Mouse (Mus musculus): Measurements from ENCODE around the gene Ddx31. TPM values are rescaled to one million over a fixed set of nuclear protein-coding genes. Genes with fewer than 3 reads are reported as not detected.

The Ddx31 gene
- polyA plus RNA-seq, 1 experiment from 2014 or later, result 4.2 TPM

GRCm38 (mm10) chr2:28882047-28882446 is 41.8 kb downstream of the Ddx31 start:
- no peaks in the 10 kb centered on the region for H3K9me3 ChIP-seq (ENCODE audit: low read length)
- no peaks in the 10 kb centered on the region for H3K4me1 ChIP-seq (ENCODE audit: insufficient read depth)
- H3K27me3 ChIP-seq (ENCODE audit: insufficient read depth, low read length), result no peaks in the 10 kb centered on the region
- H3K36me3 ChIP-seq (replicated peaks; ENCODE audit: insufficient read depth, low read length), result peaks cover 31% of the 10 kb centered on the region
- DNase-seq (no peak), ATAC-seq (no peak)
- H3K9ac ChIP-seq (replicated peaks), result no peak overlapping the region
- H3K27ac ChIP-seq (ENCODE audit: low read depth), result no peak overlapping the region
- no peak overlapping the region for H3K4me3 ChIP-seq (ENCODE audit: low read depth, low read length)
- 87% methylated on average over 3 of the region's 3 CpGs for WGBS (ENCODE audit: insufficient replicate concordance)
- no peak overlapping the region for H3K4me2 ChIP-seq (ENCODE audit: low read depth, low read length)
- TF ChIP-seq CTCF (IDR thresholded peaks at IDR 0.05; ENCODE audit: low read depth) (no peak), EP300 (IDR thresholded peaks at IDR 0.05; ENCODE audit: low read depth) (no peak)

DNA sequence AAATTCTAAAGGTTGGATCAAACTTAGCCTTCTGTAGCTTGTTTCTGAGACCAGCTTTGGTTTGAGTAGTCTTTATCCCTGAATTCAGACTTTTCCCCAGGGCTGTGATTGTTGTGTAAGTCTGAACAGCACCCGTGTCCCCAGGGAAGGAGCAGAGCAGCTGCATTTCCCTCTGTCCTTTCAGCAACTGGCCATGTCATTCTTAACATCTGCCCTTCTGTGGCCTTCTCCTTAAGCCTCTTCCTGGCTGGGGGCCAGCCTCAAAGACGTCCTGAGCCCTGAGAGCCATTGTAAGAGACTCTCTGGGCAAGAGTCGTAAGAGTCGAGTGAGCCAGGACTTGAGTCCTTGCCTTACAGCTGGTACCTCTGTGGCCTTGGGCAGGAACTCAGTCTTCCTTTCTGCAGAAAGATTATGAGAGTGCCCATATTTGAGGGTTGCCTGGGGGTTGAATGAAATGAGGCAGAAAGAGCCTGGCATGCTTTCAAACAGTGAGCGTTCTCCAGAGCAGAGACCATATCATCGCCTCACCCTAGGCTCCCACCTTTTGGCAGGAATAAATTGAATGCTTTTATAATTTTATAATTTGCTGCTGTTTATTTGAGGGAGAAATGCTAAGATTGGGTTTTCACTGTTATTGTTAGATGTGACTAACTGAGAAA is 42.8 kb downstream of the Ddx31 start:
- Histone ChIP-seq H3K4me1 (ENCODE audit: insufficient read depth) (no peaks in the 10 kb centered on the region), H3K4me3 (ENCODE audit: low read depth, low read length) (no peak overlapping the region), H3K4me2 (ENCODE audit: low read depth, low read length) (no peak overlapping the region), H3K27me3 (ENCODE audit: insufficient read depth, low read length) (no peaks in the 10 kb centered on the region), H3K9me3 (ENCODE audit: low read length) (no peaks in the 10 kb centered on the region), H3K36me3 (replicated peaks; ENCODE audit: insufficient read depth, low read length) (peaks cover 32% of the 10 kb centered on the region), H3K27ac (ENCODE audit: low read depth) (no peak overlapping the region), H3K9ac (replicated peaks) (no peak overlapping the region)
- no peak for TF ChIP-seq CTCF (IDR thresholded peaks at IDR 0.05; ENCODE audit: low read depth)
- TF ChIP-seq EP300 (IDR thresholded peaks at IDR 0.05; ENCODE audit: low read depth), result no peak
- WGBS (ENCODE audit: insufficient replicate concordance), result 81% methylated on average over 6 of the region's 6 CpGs
- ATAC-seq (no peak), DNase-seq (no peak)

GRCm38 (mm10) chr2:28884914-28885313 is 44.7 kb downstream of the Ddx31 start:
- 74% methylated on average over 4 of the region's 4 CpGs for WGBS (ENCODE audit: insufficient replicate concordance)

GRCm38 (mm10) chr2:28892796-28893195 is 52.6 kb downstream of the Ddx31 start:
- Histone ChIP-seq H3K9me3 (ENCODE audit: low read length) (no peaks in the 10 kb centered on the region), H3K4me3 (ENCODE audit: low read depth, low read length) (no peak overlapping the region), H3K4me1 (ENCODE audit: insufficient read depth) (no peaks in the 10 kb centered on the region; the same call in 1 of the 2 replicates), H3K27ac (ENCODE audit: low read depth) (no peak overlapping the region), H3K4me2 (ENCODE audit: low read depth, low read length) (no peak overlapping the region), H3K9ac (replicated peaks) (no peak overlapping the region), H3K27me3 (ENCODE audit: insufficient read depth, low read length) (no peaks in the 10 kb centered on the region), H3K36me3 (replicated peaks; ENCODE audit: insufficient read depth, low read length) (peaks cover 39% of the 10 kb centered on the region)
- WGBS (ENCODE audit: insufficient replicate concordance), result 53% methylated on average over 1 of the region's 1 CpGs
- ATAC-seq, result no peak
- no peak for DNase-seq
- no peak for TF ChIP-seq CTCF (IDR thresholded peaks at IDR 0.05; ENCODE audit: low read depth)

More at GRCm38 (mm10) chr2:28884914-28885313, 44.7 kb downstream of the Ddx31 start:
- Histone ChIP-seq H3K4me1 (ENCODE audit: insufficient read depth) (no peaks in the 10 kb centered on the region), H3K9ac (replicated peaks) (no peak overlapping the region), H3K27me3 (ENCODE audit: insufficient read depth, low read length) (no peaks in the 10 kb centered on the region), H3K27ac (ENCODE audit: low read depth) (no peak overlapping the region), H3K4me3 (ENCODE audit: low read depth, low read length) (no peak overlapping the region), H3K4me2 (ENCODE audit: low read depth, low read length) (no peak overlapping the region), H3K36me3 (replicated peaks; ENCODE audit: insufficient read depth, low read length) (peaks cover 35% of the 10 kb centered on the region), H3K9me3 (ENCODE audit: low read length) (no peaks in the 10 kb centered on the region)
- DNase-seq (no peak), ATAC-seq (no peak)
- TF ChIP-seq EP300 (IDR thresholded peaks at IDR 0.05; ENCODE audit: low read depth) (no peak), CTCF (IDR thresholded peaks at IDR 0.05; ENCODE audit: low read depth) (no peak)

DNA sequence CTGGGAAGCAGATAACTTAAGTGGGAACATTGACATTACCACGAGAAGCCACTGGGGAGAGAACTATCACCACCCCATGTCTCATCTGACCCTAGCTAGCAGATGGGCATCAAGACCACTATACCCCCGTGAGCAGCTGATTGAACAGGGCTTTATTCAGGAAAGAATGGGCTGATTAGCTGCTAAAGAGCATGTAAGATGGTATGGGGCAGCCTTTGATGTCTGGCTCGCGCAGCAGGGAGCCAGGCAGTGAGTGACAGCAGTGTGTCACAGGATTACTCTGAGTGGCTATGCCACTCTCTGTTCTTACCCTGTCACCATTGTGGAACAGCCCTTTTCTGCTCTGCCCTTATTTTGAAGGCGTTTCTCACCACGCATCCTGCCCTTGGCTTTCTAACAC is 53.3 kb downstream of the Ddx31 start:
- peaks cover 34% of the 10 kb centered on the region for H3K36me3 ChIP-seq (replicated peaks; ENCODE audit: insufficient read depth, low read length)
- TF ChIP-seq EP300 (IDR thresholded peaks at IDR 0.05; ENCODE audit: low read depth) (no peak), CTCF (IDR thresholded peaks at IDR 0.05; ENCODE audit: low read depth) (no peak)
- no peak for ATAC-seq

DNA sequence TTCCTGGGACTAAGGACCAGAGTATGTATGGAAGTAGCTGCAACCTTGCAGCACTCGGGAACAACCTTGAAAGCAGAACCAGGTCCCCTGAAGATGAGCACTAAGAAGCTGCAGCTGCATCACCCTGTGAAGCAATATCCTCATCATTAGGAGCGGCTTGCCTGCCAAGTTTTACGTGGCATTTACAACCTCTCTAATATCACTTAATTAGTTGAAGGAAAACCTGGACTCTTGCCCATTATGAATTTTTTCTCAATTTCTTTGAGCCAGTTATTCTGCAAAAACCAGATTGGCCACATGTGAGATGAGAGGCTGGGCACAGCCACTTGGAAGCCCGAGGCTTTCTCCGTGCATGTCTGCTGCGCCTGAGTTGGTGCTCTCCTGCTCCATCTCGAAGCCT is 55.7 kb downstream of the Ddx31 start:
- no peak overlapping the region for H3K4me2 ChIP-seq (ENCODE audit: low read depth, low read length)
- peaks cover 33% of the 10 kb centered on the region for H3K36me3 ChIP-seq (replicated peaks; ENCODE audit: insufficient read depth, low read length)
- no peaks in the 10 kb centered on the region for H3K27me3 ChIP-seq (ENCODE audit: insufficient read depth, low read length)
- H3K4me1 ChIP-seq (ENCODE audit: insufficient read depth), result no peaks in the 10 kb centered on the region; the same call in 1 of the 2 replicates
- H3K9me3 ChIP-seq (ENCODE audit: low read length), result no peaks in the 10 kb centered on the region
- ATAC-seq (no peak), DNase-seq (no peak)
- no peak for TF ChIP-seq EP300 (IDR thresholded peaks at IDR 0.05; ENCODE audit: low read depth)
- TF ChIP-seq CTCF (IDR thresholded peaks at IDR 0.05; ENCODE audit: low read depth), result no peak
- no peak overlapping the region for H3K9ac ChIP-seq (replicated peaks)
- H3K27ac ChIP-seq (ENCODE audit: low read depth), result no peak overlapping the region
- no peak overlapping the region for H3K4me3 ChIP-seq (ENCODE audit: low read depth, low read length)
- WGBS (ENCODE audit: insufficient replicate concordance), result 79% methylated on average over 7 of the region's 7 CpGs

More for the DNA sequence above, 53.3 kb downstream of the Ddx31 start:
- DNase-seq, result no peak
- WGBS (ENCODE audit: insufficient replicate concordance), result 80% methylated on average over 6 of the region's 6 CpGs
- no peak overlapping the region for H3K4me2 ChIP-seq (ENCODE audit: low read depth, low read length)
- H3K4me3 ChIP-seq (ENCODE audit: low read depth, low read length), result no peak overlapping the region
- no peaks in the 10 kb centered on the region for H3K27me3 ChIP-seq (ENCODE audit: insufficient read depth, low read length)
- no peaks in the 10 kb centered on the region for H3K9me3 ChIP-seq (ENCODE audit: low read length)
- no peaks in the 10 kb centered on the region; the same call in 1 of the 2 replicates for H3K4me1 ChIP-seq (ENCODE audit: insufficient read depth)
- H3K9ac ChIP-seq (replicated peaks), result no peak overlapping the region
- H3K27ac ChIP-seq (ENCODE audit: low read depth), result no peak overlapping the region
